Mouse (Mus musculus) lung, adult 18-20 months (tissue): Measurements from ENCODE around the gene Pgm5.
"Not testable (repeated sequence)": the region's sequence is repeated elsewhere in the genome, so short reads cannot be mapped to it uniquely, and the experiment has no call there.

ENCODE experiments used
- DNase-seq, 2 experiments: peaks; one replicate each; pipeline ENCODE4 v3.0.0; 2022; ENCODE audit warnings: mixed read lengths in 2 of 2

Gene Pgm5

DNA sequence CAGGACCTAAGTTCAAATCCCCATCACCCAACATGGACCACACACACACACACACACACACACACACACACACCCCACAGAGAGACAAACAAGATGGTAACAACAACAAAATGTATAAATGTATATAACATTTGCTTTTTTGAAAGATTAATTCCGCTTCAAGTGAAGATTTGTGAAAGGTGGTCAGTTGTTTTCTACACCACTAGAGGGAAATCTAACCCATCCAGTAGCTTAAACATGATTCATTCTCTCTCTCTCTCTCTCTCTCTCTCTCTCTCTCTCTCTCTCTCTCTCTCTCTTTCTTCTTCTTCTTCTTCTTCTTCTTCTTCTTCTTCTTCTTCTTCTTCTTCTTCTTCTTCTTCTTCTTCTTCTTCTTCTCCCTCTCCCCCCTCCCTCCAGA lies 158.5 kb downstream of the Pgm5 start:
- DNase-seq = not testable (repeated sequence)

DNA sequence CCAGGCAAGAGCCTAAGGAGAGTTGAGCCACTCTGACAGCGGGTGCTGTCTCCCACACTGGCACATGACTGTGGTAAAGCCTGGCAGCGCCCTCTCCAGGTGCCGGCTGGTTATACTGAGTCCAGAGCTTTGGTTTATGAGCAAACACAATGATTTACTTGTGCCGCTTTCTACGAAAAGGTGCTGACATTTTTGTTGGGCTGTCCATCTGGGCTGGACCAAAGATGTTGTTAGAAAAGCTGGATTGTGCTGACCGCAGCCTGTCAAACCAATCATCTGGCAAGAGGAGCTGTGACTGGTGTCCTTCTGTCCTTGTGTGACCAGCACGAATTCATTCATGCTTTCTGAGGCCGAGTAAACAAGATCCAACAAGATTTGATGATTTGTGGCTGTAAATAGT lies 159.9 kb downstream of the Pgm5 start:
- peak in 1 of 2 experiments; percentile 13 for DNase-seq

DNA sequence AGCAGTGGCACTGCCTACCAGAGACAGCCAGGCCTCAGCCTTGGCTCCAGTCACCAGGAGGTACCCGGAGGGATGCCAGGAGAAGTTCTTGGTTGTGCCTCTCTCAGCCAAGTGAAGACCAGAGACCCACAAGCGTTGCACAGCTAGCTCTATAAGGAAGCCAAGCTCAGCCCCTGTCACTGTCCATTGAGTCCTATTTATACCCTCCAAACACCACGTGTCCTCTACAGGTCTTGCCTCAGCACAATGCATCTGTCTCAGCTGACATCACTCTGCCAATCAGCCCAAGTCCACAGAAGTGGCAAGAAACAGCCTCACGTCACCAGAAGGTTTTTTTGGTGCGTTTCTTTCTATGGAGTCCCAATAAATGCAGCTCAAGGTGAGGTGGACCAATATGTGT lies 161.0 kb downstream of the Pgm5 start:
- no peak for DNase-seq

DNA sequence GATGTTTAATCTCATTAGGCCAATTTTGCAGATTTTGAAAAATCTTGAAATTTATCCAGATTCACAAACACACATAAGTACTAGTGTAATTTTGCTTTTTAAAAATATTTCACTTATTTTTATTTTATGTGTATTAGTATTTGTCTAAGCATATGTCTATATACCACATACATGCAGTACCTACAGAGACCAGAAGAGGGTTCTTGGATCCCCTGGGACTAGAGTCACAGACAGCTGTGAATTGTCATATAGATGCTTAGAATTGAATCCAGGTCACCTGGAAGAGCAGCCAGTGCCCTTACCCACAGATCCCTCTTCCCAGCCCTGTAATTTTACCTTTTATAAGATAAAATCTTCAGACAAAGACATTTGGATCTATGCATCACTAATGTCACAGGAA lies 161.7 kb downstream of the Pgm5 start:
- no peak for DNase-seq

DNA sequence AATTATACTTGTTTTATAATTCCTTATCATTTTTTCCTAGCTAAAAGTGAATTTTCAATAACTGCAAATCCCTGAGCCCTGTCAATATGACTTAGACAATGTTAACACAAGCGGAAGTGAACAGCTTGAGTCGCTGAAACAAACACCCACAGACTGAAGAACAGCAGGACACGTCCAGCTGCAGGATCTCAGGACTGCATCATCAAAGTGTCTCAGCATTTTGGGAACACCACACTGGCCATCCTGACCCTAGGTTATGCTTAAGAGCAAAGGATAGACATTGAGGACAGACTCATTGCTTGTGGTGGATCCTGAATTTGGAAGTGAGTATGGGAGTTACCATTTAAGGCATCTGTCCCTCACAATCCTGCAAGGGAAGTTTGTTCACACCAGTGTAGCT lies 162.5 kb downstream of the Pgm5 start:
- DNase-seq = peak in 1 of 2 experiments; percentile 16

DNA sequence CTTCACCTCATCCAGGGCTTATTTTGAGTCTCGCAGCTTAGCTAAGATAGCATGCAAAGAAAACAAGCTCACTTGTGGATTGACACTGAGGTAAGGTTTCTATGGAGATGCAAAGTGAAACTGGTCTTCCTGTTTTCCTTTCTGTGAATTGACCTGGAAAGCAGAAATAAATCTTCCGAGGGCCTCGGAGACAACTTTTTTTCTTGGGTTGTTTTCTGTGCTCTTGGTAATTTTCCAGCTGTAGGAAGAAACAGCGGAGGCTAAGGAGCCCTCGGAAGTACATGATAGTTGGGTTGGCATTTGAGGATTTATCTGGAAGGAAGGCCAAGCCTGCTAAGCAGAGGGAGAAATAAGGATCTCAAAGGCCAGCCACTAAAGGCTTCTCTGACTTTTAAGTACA lies 163.0 kb downstream of the Pgm5 start:
- no peak for DNase-seq

DNA sequence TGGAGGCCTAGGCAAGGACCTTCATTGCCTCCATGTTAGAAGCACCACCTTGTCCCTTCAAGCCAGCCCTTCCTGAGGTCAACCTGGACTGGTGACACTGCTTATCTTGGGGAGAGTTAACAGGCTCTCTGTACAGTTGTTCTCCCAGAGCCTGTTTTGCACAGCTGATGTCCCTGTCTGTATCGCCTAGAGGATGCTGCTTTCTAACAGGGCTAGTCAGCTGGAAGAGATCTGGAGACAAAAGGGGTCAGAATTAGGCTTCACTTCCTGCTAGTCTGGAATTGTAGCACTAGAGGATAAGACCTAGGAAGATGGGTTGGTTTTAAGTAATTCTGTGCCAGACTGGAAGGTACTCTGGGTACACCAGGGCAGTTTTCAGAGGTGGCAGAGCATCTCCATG lies 163.7 kb downstream of the Pgm5 start:
- DNase-seq = no peak

DNA sequence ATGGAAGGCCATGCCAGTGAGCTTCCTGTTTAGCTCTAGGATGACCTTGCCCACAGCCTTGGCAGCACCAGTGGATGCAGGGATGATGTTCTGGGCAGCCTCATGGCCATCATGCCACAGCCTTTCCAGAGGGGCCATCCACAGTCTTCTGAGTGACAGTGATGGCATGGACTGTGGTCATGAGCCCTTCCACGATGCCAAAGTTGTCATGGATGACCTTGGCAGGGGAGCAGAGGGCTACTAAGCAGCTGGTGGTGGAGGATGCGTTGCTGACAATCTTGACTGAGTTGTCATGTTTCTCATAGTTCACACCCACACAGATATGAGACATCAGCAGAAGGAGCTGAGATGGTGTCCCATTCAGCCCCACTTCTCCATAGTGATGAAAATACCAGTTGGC lies 169.0 kb downstream of the Pgm5 start:
- DNase-seq = no peak

DNA sequence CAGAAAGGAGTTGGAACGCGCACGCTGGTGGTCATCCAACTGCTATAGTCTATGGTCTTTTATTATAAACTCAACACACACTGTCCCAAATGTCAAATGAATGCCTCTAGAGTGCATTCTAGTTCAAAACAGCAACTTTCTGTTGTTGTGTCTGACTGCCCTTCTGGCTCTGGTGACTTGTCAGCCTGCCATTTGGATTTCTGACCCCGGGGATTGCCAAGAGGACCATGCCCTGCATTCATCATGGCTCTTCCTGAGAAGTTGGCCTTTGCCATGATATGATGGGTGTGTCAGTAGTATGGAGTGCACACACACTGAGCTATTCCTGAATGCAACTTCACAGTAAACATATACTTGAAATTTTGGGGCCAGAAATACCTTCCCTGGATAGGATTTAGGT lies 172.1 kb downstream of the Pgm5 start:
- no peak for DNase-seq

DNA sequence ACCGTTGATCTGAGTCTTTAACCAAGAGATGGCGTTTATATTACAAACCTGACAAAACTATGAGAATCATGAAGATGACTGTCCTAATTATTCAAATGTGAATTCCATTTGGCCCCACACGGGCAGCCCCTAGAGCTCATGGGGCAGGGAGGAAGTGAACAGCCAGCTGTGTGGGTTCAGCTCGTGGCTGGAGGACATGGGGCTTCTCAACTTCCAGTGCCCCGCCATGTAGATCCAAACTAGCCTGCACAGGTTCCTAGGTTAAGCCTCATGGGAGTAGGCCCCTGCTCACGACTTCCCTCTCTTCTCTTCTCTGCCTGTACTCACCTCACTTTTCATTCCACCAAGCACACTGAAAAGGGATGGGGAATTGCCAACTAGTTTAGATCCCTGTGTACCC lies 173.3 kb downstream of the Pgm5 start:
- DNase-seq = no peak

DNA sequence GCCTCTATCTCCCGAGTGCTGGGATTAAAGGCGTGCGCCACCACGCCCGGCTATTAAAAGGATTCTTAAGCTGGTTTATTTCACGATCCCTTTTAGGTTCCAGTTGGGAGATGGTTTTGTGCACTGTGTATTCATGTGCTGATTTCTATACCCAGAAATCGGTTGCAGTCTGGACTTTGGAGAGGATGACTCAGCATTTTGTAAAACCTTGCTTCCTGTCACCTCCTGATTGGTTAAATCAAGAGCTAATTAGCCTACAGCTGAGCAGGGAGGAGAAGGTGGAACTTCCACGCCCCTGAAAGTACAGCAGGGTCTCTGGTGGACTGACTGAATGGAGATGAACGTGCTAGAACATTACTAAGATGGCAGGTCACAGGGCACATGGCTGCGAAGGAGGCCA lies 175.2 kb downstream of the Pgm5 start:
- DNase-seq = no peak

DNA sequence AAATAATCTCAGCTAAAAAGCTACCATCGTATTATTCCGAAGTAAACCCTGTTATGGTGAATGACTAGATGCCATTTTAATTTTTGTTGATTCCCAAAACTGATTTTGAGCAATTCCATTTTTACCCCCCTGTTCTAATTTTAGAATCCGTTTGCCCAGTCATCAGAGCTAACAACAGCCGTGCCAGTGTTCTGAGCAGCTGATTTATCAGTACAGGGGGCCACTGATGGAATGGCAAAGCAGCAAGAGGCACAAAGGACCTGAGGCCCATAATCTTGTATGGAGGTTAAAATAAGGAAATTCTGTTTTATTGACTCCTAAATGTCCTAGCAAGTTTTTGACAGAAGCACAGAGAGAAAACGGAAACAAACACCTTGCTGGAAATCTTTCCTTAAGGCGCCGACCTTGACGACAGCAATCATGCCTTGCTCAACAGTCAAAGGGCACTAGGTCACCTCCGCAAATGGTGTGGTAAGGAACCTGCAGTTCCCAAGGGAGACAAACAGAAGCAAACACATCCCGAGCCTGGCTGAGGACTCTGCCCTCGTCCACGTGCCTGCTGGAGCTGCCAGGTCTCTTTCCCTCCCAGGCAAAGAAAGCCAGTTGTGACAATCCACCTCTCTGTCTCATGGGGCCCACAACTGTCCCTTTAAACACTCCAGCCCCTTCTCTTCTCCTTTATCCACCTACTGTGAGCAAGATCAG lies 178.5 kb downstream of the Pgm5 start:
- DNase-seq = peak in 1 of 2 experiments; percentile 38

DNA sequence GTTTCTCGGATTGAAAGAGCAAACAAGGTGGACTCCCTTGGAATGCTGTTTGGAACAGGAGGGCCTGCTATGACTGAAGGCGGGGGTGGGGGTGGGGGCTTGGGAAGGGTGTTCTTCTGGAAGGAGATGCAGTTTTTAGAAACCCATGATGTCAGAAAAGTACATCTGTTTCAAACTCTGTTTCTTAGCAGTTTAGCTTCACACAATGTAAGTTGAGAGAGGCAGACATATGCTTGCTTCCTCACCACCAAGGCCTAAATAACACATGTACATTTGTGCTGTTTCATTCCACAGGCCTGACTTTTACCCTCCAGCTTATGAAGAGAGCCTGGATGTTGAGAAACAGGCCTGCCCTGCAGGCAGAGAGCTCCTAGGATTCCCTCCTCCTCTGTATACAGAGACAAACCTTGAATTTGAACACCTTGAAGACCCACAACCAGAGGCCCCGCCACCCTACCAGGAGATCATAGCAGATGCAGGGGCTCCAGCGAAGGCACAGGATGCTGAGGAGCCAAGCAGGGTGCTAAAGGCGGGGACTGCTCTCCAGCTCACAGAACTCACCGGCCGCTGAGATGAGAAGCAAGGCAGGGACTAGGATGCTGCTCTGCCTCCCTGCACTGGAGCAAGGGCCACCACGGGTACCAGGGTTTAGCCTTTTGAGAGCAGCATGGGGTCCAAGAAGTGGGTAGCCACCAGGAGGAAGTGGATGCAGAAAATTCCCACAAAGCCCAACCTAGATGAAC lies 184.2 kb downstream of the Pgm5 start:
- no peak for DNase-seq

DNA sequence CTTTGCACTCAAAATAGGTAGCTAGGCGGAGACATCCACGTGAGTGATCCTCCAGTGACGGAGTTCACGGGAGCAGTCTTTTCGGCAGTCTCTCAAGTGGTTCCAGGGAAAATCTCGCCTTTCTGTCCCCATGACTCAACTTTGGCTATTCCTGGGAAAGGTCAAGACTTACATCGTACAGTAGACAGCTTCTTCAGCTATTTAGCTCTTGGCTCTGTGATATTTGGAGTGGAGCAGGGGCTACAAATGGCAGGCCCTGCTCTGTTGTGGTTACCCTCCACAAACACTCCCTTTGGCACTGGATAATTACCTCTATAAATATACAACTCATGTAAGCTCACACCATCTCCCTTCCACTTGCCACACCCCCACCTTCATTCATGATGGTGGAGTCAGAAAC lies 185.2 kb downstream of the Pgm5 start:
- no peak for DNase-seq

DNA sequence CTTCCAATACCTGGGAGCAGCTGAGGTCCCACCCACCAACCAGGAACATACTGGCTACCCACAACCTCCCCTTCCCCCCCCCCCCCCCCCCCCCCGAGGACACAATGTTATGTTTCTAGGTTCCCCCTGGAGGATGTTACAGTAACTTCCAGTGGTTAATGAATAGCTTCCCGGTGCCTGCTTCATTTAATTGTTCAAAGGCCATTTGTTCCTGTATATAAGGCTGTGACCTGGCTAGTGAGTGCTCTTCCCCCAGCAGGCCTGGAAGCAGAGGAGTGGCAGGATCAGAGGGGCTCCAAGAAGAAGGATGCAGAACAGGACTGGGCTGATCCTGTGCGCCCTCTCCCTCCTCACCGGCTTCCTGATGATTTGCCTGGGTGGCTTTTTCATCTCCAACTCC lies 187.9 kb downstream of the Pgm5 start, which contains the start of gene Tmem252:
Gene Tmem252, plus strand, starts transcription at position 247 of the 400 bp plus-strand sequence.
- DNase-seq = peak in 1 of 2 experiments; percentile 14

DNA sequence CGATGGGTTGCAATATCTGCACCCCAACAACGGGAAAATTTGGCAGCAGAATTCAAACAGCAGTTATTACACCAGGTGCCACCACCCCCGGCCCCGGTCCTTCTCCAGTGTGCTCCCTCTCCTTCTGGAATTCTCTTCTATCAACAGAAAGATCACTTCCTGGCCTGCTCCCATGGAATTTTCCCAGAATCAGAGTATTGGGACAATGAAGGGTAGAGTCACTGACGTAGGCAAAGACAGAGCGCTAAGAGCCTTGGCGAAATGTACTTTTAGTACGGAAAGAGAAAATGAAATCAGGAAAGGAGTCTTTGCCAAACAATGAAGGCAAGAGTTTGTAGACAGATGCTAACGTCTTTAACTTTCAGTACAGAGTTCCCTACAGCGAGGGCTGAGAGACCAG lies 188.3 kb downstream of the Pgm5 start:
- peak in 1 of 2 experiments; percentile 62 for DNase-seq

DNA sequence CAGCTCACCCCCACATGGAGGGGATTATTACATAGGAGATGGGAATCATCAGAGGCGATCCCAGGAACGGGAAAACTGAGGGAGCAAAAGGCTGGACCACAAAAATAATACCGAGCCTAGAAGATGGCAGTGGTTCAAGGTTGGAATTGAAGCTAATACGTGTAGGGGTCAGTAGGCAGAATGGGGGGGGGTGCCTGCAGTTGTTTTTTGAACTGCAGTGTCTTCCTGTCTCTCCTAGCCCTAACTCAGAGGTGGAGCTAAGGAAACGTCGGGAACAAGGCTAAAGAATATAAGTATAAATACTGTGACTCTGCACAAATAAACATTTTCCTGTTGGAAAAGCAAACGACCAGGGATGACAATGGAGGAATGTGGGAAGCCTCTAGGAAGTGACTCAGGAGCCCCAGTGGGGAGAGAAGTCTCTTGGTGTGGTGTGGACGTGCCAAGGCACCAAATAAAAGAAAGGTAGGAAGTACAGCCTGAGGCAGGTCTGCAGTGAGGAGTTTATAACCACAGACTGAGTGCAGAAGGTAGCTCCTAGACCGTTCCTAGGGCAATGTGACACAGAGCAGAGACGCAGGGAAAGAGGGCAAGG lies 189.2 kb downstream of the Pgm5 start:
- peak; percentile 15 to 44 for DNase-seq

DNA sequence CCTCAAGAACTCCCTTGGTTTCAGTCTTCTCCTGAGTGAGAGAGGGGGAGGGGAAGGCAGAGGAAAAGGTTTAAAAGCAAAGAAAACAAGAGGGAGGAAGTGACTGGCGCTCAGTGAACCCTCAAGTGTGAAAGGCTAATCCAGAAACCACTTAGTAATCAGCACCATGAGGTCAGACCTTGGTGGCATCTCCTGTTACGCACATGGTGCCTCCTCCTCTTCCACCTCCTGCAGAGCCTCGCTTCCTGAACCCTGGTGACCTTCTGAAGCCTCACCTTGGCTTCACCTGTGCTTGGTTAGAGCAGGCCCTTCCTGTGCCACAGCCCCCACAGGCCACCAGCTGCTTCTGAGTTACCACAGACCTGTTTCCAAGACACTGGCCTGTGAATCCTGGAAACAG lies 190.1 kb downstream of the Pgm5 start:
- peak; percentile 11 to 43 for DNase-seq

DNA sequence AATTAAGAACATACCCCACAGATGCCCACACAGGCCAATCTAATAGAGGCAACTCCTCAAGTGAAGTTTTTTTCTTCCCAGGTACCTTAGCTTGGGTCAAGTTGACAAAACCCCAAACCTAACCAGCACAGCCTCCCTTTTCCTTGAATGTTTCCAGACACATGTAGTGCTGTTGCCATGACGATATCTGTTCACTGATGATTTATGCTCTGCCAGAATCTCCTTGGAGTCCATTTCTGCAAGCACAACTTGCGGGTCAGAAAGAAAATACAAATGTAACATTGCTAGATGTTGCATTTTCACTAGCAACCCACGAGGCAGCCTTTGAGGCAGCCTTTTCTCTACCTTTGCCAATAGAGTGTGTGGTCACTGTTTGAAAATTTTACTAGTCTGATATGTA lies 194.1 kb downstream of the Pgm5 start:
- no peak for DNase-seq

DNA sequence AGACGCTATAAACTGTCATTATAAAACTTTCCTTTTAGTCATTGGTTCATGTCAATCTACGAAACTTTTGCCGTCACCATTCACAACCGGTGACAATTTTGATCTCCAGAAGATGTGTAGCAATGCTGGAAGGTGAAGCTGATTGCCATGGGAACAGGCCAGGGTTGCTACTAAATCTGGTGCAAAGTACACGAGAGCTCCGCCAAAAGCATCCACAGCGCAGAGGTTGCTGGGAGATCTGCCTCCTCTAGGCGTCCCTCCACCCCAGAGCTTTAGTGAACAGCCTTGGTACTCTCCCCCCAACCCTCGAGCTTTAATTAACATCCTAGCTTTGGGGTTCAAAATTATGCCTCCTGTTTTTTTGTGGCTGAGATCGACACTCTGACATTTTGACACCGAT lies 195.9 kb downstream of the Pgm5 start:
- DNase-seq = no peak

DNA sequence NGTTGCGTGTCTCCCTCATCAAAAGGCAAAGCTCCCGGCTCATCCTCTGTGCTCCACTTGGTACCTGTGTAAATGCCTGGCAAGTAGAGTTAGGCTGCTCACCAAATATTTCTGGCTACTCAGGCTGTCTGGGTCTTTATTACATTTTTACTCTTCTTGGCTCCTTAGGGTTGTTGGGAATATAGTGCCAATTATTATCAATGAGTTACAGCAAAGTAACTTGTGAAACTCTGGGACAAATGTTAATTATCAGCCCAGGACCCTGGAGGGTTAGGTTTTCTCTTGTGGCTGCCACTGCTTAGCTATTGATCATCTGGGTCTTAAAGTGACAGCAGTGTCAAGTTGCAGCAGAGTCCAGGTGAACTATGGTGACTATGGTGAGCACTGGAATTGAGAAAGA lies 199.3 kb downstream of the Pgm5 start:
- no peak for DNase-seq

DNA sequence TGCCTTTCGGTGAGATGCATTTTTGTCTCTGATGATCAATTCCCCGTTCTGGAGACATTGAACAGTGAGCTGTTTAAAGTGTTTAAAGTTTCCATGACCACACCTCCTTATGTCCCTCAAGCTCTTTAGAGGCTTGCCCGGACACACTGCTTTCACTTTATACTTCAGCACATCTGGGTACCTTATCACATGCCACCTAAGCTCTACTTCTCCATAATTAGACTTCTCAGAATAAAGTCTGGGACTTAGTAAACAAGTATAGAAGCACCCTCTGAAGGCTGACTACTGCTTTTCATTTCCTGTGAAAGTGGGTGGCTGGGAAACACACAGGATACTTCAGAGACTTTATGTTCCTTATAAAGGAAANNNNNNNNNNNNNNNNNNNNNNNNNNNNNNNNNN lies 204.7 kb downstream of the Pgm5 start:
- no peak for DNase-seq

DNA sequence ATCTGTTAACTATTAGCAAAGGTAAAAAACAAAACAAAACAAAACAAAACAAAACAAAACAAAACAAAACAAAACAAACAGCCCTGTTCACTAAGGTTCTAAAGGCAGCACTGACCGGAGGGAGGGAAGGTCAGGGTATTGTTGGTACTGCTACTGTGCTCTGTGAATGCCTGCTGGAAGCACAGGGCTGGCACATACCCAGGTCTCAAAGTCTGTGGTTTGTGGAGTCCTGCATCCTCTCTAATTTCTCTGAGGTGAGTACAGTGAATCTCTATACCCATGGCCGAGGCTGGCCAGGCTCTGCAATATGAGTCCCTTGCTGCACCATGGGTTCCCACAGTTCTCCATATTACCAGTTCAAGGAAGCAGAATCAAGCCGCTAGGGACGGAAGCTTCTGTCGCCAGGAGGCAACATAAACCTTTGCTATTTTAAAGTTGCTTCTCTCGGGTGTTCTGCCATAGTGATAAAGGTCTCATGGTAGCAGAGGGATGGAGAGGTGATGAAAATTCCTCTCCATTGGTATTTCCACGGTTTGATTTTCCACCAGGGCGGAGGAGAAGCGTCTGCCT lies 208.3 kb downstream of the Pgm5 start:
- DNase-seq = no peak
